Mouse (Mus musculus): ENCODE data around the gene Gm45140.
"Not testable (repeated sequence)": the region's sequence is repeated elsewhere in the genome, so short reads cannot be mapped to it uniquely, and the experiment has no call there.

Gene Gm45140

GRCm38 (mm10) chr6:87778294-87779173 lies 57.1 kb downstream of the Gm45140 start:
- DNase-seq (ENCODE audit: extremely low spot score, low read depth, low spot score) = no peak

GRCm38 (mm10) chr6:87777842-87778241 lies 57.8 kb downstream of the Gm45140 start, which contains the start of gene Gp9:
Gene Gp9 (plus strand): TSS chr6:87778072.
- DNase-seq (ENCODE audit: extremely low spot score, low read depth, low spot score) = no peak

- DNase-seq (ENCODE audit: extremely low spot score, low read depth, low spot score) = no peak
These were observed 58.9 kb downstream of the Gm45140 start for GRCm38 (mm10) chr6:87776663-87777062.

- no peak for DNase-seq (ENCODE audit: extremely low spot score, low read depth, low spot score)
These were observed 59.9 kb downstream of the Gm45140 start for GRCm38 (mm10) chr6:87775588-87776245.

- DNase-seq (ENCODE audit: extremely low spot score, low read depth, low spot score) = no peak
These were observed 60.7 kb downstream of the Gm45140 start for GRCm38 (mm10) chr6:87774909-87775308.

- no peak for DNase-seq (ENCODE audit: extremely low spot score, low read depth, low spot score)
These were observed 61.1 kb downstream of the Gm45140 start for GRCm38 (mm10) chr6:87774466-87774865.

- no peak for DNase-seq (ENCODE audit: extremely low spot score, low read depth, low spot score)
These were observed 65.0 kb downstream of the Gm45140 start for GRCm38 (mm10) chr6:87770626-87771025.

- DNase-seq (ENCODE audit: extremely low spot score, low read depth, low spot score) = not testable (repeated sequence)
These were observed 71.3 kb downstream of the Gm45140 start for GRCm38 (mm10) chr6:87764296-87764695.

- DNase-seq (ENCODE audit: extremely low spot score, low read depth, low spot score) = peak; percentile 24
These were observed 72.0 kb downstream of the Gm45140 start for GRCm38 (mm10) chr6:87763376-87764280.

GRCm38 (mm10) chr6:87762161-87762560 lies 73.4 kb downstream of the Gm45140 start:
- DNase-seq (ENCODE audit: extremely low spot score, low read depth, low spot score) = no peak

- no peak for DNase-seq (ENCODE audit: extremely low spot score, low read depth, low spot score)
These were observed 75.7 kb downstream of the Gm45140 start for GRCm38 (mm10) chr6:87759850-87760249.

- DNase-seq (ENCODE audit: extremely low spot score, low read depth, low spot score) = no peak
These were observed 76.2 kb downstream of the Gm45140 start for GRCm38 (mm10) chr6:87759404-87759803.

- DNase-seq (ENCODE audit: extremely low spot score, low read depth, low spot score) = no peak
These were observed 78.7 kb downstream of the Gm45140 start for GRCm38 (mm10) chr6:87756896-87757295.

GRCm38 (mm10) chr6:87755196-87755595 lies 80.4 kb downstream of the Gm45140 start:
- DNase-seq (ENCODE audit: extremely low spot score, low read depth, low spot score) = no peak

- DNase-seq (ENCODE audit: extremely low spot score, low read depth, low spot score) = no peak
These were observed 84.0 kb downstream of the Gm45140 start for GRCm38 (mm10) chr6:87751574-87751973.

GRCm38 (mm10) chr6:87750184-87750910 lies 85.2 kb downstream of the Gm45140 start:
- DNase-seq (ENCODE audit: extremely low spot score, low read depth, low spot score) = no peak

GRCm38 (mm10) chr6:87748531-87748930 lies 87.1 kb downstream of the Gm45140 start:
- no peak for DNase-seq (ENCODE audit: extremely low spot score, low read depth, low spot score)

GRCm38 (mm10) chr6:87748078-87748477 lies 87.5 kb downstream of the Gm45140 start:
- DNase-seq (ENCODE audit: extremely low spot score, low read depth, low spot score) = no peak

GRCm38 (mm10) chr6:87746849-87747248 lies 88.7 kb downstream of the Gm45140 start:
- DNase-seq (ENCODE audit: extremely low spot score, low read depth, low spot score) = no peak

- no peak for DNase-seq (ENCODE audit: extremely low spot score, low read depth, low spot score)
These were observed 89.5 kb downstream of the Gm45140 start for GRCm38 (mm10) chr6:87746059-87746458.
